Mouse (Mus musculus) neural tube, embryonic 13.5 days (tissue): Measurements from ENCODE around the gene Lrrc31. TPM values are rescaled to one million over a fixed set of nuclear protein-coding genes. Genes with fewer than 3 reads are reported as not detected.

Source experiments
- ATAC-seq: fragments of 200-750 bp; cut with Nextera tagmentation; 2 replicates; pipeline ENCODE4 v1.8.0; 2017; ENCODE audit warnings: low read depth, mild to moderate bottlenecking, moderate TSS enrichment, moderate library complexity
- H3K27ac ChIP-seq: fragments of 300-500 bp; sonication (generic); replicated peaks from 2 replicates; pipeline ENCODE4 v1.5.1; 2015; ENCODE audit warnings: moderate library complexity, mild to moderate bottlenecking, inconsistent platforms
- H3K27me3 ChIP-seq: fragments of 300-500 bp; sonication (generic); 2 replicates; pipeline ENCODE4 v1.6.1; 2015; ENCODE audit warnings: mild to moderate bottlenecking, inconsistent platforms
- H3K36me3 ChIP-seq: fragments of 300-500 bp; sonication (generic); 2 replicates; pipeline ENCODE4 v1.6.1; 2015; ENCODE audit warnings: mild to moderate bottlenecking, inconsistent platforms
- H3K4me1 ChIP-seq: fragments of 300-500 bp; sonication (generic); replicated peaks from 2 replicates; pipeline ENCODE4 v1.6.1; 2015; ENCODE audit warnings: inconsistent platforms
- H3K4me2 ChIP-seq: fragments of 300-500 bp; sonication (generic); 2 replicates; pipeline ENCODE4 v1.6.1; 2015; ENCODE audit warnings: inconsistent platforms, mild to moderate bottlenecking, moderate library complexity
- H3K4me3 ChIP-seq: fragments of 300-500 bp; sonication (generic); 2 replicates; pipeline ENCODE4 v1.5.1; 2015; ENCODE audit warnings: mild to moderate bottlenecking, inconsistent platforms
- H3K9ac ChIP-seq: fragments of 300-500 bp; sonication (generic); 2 replicates; pipeline ENCODE4 v1.6.1; 2015; ENCODE audit warnings: moderate library complexity, mild to moderate bottlenecking, inconsistent platforms
- H3K9me3 ChIP-seq: fragments of 300-500 bp; sonication (generic); 2 replicates; pipeline ENCODE4 v1.6.1; 2016; ENCODE audit warnings: inconsistent platforms
- whole genome bisulfite sequencing: fragments of 180-500 bp; shearing (Covaris S2); methylation state at CpG from one replicate; pipeline ENCODE4 v1.1.7; 2015; 5-methylcytosine and 5-hydroxymethylcytosine counted together
- polyA plus RNA-seq: library from polyadenylated mRNA; unstranded; fragments of >200 nt; fragmentation: Nextera tagmentation; extraction: Ambion mirVana; gene quantifications from 2 replicates; pipeline ENCODE4 v1.2.1, GENCODE M21; 2015

Gene Lrrc31
- polyA plus RNA-seq, 1 experiment from 2014 or later = not detected

DNA sequence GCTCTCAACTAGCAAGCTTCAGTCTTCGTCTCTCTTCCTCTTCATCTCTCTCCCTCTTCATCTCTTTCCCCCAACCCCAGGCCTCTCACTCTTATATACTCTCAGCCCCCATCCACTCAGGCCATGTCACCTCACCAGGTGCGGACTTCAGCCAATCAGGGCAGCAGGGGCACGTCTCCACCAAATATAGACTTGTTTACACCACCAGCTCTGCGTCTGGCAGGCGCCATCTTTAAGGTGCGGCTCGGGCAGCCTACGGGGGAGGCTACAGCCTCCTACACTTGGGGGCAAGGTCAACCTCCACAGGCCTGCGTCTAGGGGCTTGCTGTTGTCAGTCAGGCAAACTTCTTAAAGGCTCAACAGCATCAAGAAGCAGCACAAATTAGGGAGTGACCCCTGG is 41.2 kb downstream of the Lrrc31 start:
- ATAC-seq = no peak
- Histone ChIP-seq H3K4me3 (no peak overlapping the region), H3K9me3 (no peaks in the 10 kb centered on the region), H3K27ac (no peak overlapping the region), H3K36me3 (no peaks in the 10 kb centered on the region), H3K4me2 (no peak overlapping the region), H3K4me1 (no peaks in the 10 kb centered on the region), H3K9ac (no peak overlapping the region), H3K27me3 (no peaks in the 10 kb centered on the region)
- 90% methylated on average over 9 of the region's 9 CpGs for WGBS

DNA sequence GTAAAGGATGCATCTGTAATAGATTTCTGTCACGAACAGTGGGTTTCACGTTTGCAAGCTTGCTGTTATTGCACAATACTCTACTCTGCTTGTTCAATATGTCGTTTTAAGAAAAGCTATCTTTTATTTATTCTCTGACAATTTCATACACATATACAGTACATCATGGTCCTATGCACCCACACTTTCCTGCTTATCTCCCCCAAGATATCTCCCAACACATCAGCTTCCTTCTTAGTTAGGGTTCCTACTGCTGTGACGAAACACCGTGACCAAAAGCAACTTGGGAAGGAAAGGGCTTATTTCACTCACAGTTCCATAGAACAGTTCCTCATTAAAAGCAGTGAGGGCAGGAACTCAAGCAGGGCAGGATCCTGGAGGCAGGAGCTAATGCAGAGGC is 43.7 kb downstream of the Lrrc31 start:
- Histone ChIP-seq H3K9me3 (no peaks in the 10 kb centered on the region), H3K4me2 (no peak overlapping the region), H3K4me3 (no peak overlapping the region), H3K27ac (no peak overlapping the region), H3K27me3 (peaks cover 9% of the 10 kb centered on the region), H3K4me1 (peaks cover 1% of the 10 kb centered on the region; the same call in 1 of the 2 replicates), H3K9ac (no peak overlapping the region), H3K36me3 (no peaks in the 10 kb centered on the region)
- no peak for ATAC-seq
- WGBS = 92% methylated on average over 5 of the region's 5 CpGs

DNA sequence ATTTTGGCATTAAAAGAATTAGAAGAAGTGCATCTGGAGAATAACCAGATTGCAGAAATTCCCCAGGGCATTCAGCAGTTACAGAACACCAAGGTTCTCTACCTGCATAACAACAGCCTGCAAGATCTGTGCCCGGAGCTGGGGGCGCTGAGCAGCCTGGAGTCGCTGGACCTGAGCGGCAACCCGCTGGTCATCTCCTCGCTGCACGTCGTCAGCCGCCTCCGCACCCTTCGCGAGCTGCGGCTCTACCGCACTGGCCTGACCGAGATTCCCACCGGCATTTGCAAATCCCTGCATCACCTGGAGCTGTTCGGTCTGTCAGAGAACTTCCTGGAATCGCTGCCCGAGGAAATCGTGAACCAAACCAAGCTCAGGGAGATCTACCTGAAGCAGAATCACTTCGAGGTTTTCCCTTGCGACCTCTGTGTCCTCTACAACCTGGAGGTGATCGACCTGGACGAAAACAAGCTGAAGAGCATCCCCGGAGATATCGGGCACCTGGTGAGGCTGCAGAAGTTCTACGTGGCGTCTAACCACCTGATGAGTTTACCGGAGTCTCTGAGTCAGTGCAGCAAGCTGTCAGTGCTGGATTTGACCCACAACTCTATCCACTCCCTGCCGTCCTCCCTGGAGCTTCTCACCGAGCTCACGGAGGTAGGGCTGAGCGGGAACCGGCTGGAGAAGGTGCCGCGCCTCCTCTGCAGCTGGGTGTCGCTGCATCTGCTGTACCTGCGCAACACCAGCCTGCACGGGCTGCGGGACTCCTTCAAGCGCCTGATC is 49.4 kb downstream of the Lrrc31 start:
- ATAC-seq = peak; percentile 88
- Histone ChIP-seq H3K9me3 (no peaks in the 10 kb centered on the region), H3K27ac (no peak overlapping the region), H3K4me3 (peak overlapping the region; percentile 44), H3K36me3 (no peaks in the 10 kb centered on the region), H3K27me3 (peaks cover 41% of the 10 kb centered on the region), H3K4me1 (peaks cover 26% of the 10 kb centered on the region), H3K4me2 (peak overlapping the region; percentile 83), H3K9ac (peak overlapping the region; percentile 60)
- 1% methylated on average over 41 of the region's 41 CpGs for WGBS

DNA sequence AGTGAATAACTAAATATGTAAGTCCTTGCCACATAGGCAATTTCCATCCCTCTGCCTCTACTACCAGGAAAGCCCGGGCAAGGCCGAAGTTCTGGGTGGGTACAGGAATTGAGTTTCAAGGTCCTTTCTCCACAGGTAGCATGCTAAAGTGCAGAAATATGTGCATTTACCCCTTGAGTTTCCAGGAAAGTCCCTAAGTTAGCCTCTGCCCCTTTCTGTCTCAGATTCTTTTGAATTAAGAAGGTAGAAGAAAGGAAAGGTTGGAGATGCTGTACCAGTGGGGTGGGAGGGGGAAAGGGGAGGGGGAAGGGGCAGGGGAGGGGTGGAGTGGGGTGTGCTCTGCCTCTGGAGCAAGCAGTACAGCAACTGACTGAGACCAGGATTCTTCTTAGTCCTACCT is 51.2 kb downstream of the Lrrc31 start:
- Histone ChIP-seq H3K4me2 (no peak overlapping the region), H3K27ac (no peak overlapping the region), H3K9me3 (no peaks in the 10 kb centered on the region), H3K27me3 (peaks cover 41% of the 10 kb centered on the region), H3K4me3 (no peak overlapping the region), H3K4me1 (peaks cover 26% of the 10 kb centered on the region), H3K36me3 (no peaks in the 10 kb centered on the region), H3K9ac (no peak overlapping the region)
- no peak for ATAC-seq
- 96% methylated on average over 2 of the region's 2 CpGs for WGBS

DNA sequence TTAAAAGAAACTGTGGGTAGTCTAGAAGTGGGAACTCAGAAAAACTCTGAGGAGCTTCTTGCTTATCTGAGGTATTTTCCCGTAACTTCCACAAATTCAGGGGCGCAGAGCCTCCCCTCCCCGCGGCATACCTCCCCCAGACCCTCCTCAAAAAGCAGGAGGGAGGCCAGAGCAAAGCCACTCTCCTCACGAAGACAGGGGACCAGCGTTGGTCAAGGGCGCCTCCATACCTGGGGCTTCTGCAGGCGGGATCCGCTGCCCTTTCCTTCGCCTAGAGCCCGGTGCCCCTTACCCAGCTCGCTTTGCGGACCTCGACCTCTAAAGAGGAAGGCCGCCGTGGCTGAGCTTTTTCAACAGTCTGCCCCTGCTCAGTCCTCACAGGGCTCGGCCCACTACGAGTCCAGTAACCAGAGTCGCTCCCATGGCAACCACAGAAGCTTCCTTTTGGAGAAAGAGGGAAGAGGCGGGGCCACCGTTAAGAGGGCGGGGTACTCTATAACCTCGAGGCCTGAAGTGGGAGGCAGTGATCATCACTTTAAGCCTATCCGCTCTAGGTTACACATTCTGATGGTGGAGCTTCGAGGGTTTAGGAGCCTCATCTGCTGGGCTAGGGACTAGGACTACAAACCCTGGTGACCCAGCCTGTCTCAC is 52.1 kb downstream of the Lrrc31 start, which contains the start of gene Lrrc34:
Gene Lrrc34 (minus strand): TSS at position 430 of the 651 bp plus-strand sequence.
- WGBS = 1% methylated on average over 25 of the region's 25 CpGs
- no peaks in the 10 kb centered on the region for H3K36me3 ChIP-seq
- peaks cover 26% of the 10 kb centered on the region for H3K4me1 ChIP-seq
- peak within 1 kb of the TSS; percentile 65 for H3K4me2 ChIP-seq
- peaks cover 41% of the 10 kb centered on the region for H3K27me3 ChIP-seq
- no peak within 1 kb of the TSS for H3K27ac ChIP-seq
- H3K9me3 ChIP-seq = no peaks in the 10 kb centered on the region
- peak; percentile 76 for ATAC-seq
- H3K4me3 ChIP-seq = peak within 1 kb of the TSS; percentile 33
- H3K9ac ChIP-seq = peak within 1 kb of the TSS; percentile 60

DNA sequence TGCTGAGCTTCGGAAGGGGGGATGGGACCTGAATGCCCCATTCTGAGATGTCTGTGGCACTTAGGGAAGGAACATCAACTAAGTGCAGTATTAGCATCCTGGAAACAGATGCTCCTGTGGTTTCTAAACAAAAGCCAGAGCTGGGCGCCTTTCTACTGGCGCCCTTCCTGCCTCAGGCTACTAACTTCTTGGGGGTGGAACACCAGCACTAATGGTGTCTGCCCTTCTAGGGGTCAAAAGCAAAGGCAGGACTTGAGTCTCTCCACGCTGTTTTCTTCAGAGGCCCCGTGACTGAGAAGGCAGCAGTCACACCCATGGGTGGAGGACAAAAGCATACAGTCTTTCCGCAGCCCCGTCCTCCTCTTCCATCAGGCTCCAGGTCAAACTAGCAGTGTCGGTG is 52.9 kb downstream of the Lrrc31 start:
- Histone ChIP-seq H3K9me3 (no peaks in the 10 kb centered on the region), H3K27ac (no peak overlapping the region), H3K4me3 (no peak overlapping the region), H3K27me3 (peaks cover 40% of the 10 kb centered on the region), H3K9ac (no peak overlapping the region), H3K4me1 (peaks cover 26% of the 10 kb centered on the region), H3K36me3 (no peaks in the 10 kb centered on the region), H3K4me2 (no peak overlapping the region)
- ATAC-seq = no peak
- 47% methylated on average over 8 of the region's 8 CpGs for WGBS

DNA sequence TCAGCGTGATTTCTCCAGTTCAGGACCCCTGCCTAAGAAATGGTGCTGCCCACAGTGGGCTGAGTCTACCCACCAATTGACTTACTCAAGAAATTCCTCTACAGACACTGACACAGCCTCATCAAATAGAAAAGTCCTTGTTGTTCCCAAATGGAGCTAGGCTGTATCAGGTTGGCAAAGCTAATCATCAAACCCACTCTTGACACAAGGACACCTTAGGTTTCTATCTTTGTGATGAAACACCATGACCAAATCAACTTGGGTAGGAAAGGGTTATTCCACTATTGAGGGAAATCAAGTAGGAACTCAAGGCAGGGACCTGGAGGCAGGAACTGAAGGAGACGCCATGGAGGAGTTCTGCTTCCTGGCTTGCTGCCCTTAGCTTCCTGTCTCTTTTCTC is 55.4 kb downstream of the Lrrc31 start, which contains the start of gene Lrriq4:
Gene Lrriq4 (plus strand): TSS at position 301 of the 400 bp plus-strand sequence.
- H3K4me1 ChIP-seq = peaks cover 13% of the 10 kb centered on the region
- no peak within 1 kb of the TSS for H3K4me2 ChIP-seq
- no peak for ATAC-seq
- 78% methylated on average over 2 of the region's 2 CpGs for WGBS
- no peaks in the 10 kb centered on the region for H3K36me3 ChIP-seq
- H3K4me3 ChIP-seq = no peak within 1 kb of the TSS
- no peak within 1 kb of the TSS for H3K9ac ChIP-seq
- H3K9me3 ChIP-seq = no peaks in the 10 kb centered on the region
- H3K27me3 ChIP-seq = peaks cover 14% of the 10 kb centered on the region
- H3K27ac ChIP-seq = no peak within 1 kb of the TSS

DNA sequence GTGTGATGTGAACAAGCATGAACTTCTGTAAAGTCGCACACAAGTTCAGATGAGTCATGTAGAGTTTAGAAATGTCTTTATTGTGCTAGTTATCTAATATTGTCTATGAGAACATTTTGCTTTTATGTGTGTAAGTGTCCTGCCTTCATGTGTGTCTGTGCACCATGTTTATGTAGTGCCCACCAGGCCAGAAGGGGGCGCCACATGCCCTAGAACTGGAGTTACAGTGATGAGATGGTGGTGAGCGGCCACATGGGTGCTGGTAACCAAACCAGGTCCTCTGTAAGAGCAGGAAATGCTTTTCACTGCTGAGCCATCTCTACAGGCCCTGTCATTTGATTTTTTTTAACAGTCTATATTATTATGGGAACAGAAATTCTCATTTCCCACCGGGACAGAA is 64.0 kb downstream of the Lrrc31 start:
- Histone ChIP-seq H3K4me3 (no peak overlapping the region), H3K27ac (no peak overlapping the region), H3K27me3 (no peaks in the 10 kb centered on the region), H3K9ac (no peak overlapping the region), H3K9me3 (no peaks in the 10 kb centered on the region), H3K36me3 (no peaks in the 10 kb centered on the region), H3K4me2 (no peak overlapping the region), H3K4me1 (no peaks in the 10 kb centered on the region)
- WGBS = 87% methylated on average over 4 of the region's 4 CpGs
- ATAC-seq = no peak

DNA sequence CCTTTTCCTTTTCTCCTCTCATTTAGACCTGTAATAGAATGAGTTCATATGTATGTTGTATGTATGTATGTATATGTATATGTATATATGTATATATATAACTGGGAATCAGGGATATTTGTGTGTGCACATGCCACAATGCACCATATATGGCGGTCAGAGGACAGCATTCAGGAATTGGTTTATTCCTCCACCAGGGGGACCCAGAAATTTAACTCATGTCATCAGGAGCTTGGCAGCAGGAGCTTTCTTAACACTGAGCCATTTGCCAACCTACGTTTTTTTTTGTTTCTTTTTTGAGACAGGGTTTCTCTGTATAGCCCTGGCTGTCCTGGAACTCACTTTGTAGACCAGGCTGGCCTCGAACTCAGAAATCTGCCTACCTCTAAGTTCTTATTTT is 66.0 kb downstream of the Lrrc31 start:
- Histone ChIP-seq H3K4me3 (no peak overlapping the region), H3K36me3 (no peaks in the 10 kb centered on the region), H3K27ac (no peak overlapping the region), H3K9me3 (no peaks in the 10 kb centered on the region), H3K4me1 (no peaks in the 10 kb centered on the region), H3K27me3 (no peaks in the 10 kb centered on the region), H3K9ac (no peak overlapping the region), H3K4me2 (no peak overlapping the region)
- no peak for ATAC-seq
- 63% methylated on average over 3 of the region's 3 CpGs for WGBS

Other genes starting within 250 kb of the Lrrc31 start
- gene Mecom, start 151.8 kb downstream of the Lrrc31 start, polyA plus RNA-seq = 8.9 and 11.6 TPM in 2 replicates
- 0.32 and 0.59 TPM in 2 replicates for gene Actrt3, start 99.9 kb downstream of the Lrrc31 start, polyA plus RNA-seq
- 33.9 and 35.5 TPM in 2 replicates for gene Mynn, start 97.8 kb downstream of the Lrrc31 start, polyA plus RNA-seq
- not detected in 2 replicates for gene Lrriq4, start 55.3 kb downstream of the Lrrc31 start, polyA plus RNA-seq
- gene Lrrc34, start 52.0 kb downstream of the Lrrc31 start, polyA plus RNA-seq = 0.62 and 0.78 TPM in 2 replicates
- not detected in 2 replicates for gene Samd7, start 46.5 kb upstream of the Lrrc31 start, polyA plus RNA-seq
- 90.5 and 91.9 TPM in 2 replicates for gene Sec62, start 93.0 kb upstream of the Lrrc31 start, polyA plus RNA-seq
- gene Gpr160, start 156.1 kb upstream of the Lrrc31 start, polyA plus RNA-seq = 1.7 and 2.2 TPM in 2 replicates